Comparison of ENCODE assay signal across 8 mouse cellular contexts in genomic region chr5:66679222-66679621, GRCm38 (mm10). TPM values are rescaled to one million over a fixed set of nuclear protein-coding genes. Genes with fewer than 3 reads are reported as not detected.
DNase-seq lines count a peak whose midpoint lies in the region; ATAC-seq and TF ChIP-seq lines count a peak whose summit lies in the region.

No protein-coding gene starts in this region.

- WGBS in cerebellum, adult 2 months = 39% methylated on average over 10 of the region's 10 CpGs
- 69% methylated on average over 10 of the region's 10 CpGs for WGBS in liver, embryonic 11.5 days

- H3K9ac ChIP-seq in liver, embryonic 11.5 days (ENCODE audit: low read depth, low read length) = no peak overlapping the region

- H3K4me2 ChIP-seq in liver, embryonic 11.5 days = no peak overlapping the region

- H3K36me3 ChIP-seq in liver, embryonic 11.5 days (ENCODE audit: control insufficient read depth, insufficient read depth, low read length) = no peaks in the 10 kb centered on the region

- no peak for TF ChIP-seq CTCF in cerebellum, adult 2 months (IDR thresholded peaks at IDR 0.05; ENCODE audit: borderline replicate concordance, insufficient read depth, low read depth, low read length)

- peaks cover 6% of the 10 kb centered on the region; the same call in 1 of the 2 replicates for H3K4me1 ChIP-seq in cerebellum, adult 2 months (ENCODE audit: control insufficient read depth, insufficient read depth, low read length)
- H3K4me1 ChIP-seq in liver, embryonic 11.5 days (replicated peaks; ENCODE audit: control insufficient read depth, insufficient read depth, low read length) = 0 out of 2 replicates have a peak, but pooled peaks cover 4% of the 10 kb centered on the region

- intact Hi-C loops in left cerebral cortex, postnatal 36 days (cut with DNase I) = loop anchor here (5.0 to 10.0 kb wide), 4 partner anchors 62 to 424 kb away; partner anchors contain the start of genes Apbb2 and Nsun7

- H3K27ac ChIP-seq in cerebellum, adult 2 months (ENCODE audit: insufficient read depth, low read length) = no peak overlapping the region
- no peak overlapping the region for H3K27ac ChIP-seq in liver, embryonic 11.5 days (ENCODE audit: low read depth, low read length)

- no peak overlapping the region for H3K4me3 ChIP-seq in cerebellum, adult 2 months (replicated peaks; ENCODE audit: insufficient read depth, low read depth, low read length)
- no peak overlapping the region for H3K4me3 ChIP-seq in liver, embryonic 11.5 days (ENCODE audit: low read depth, low read length)

- DNase-seq in cerebellum, adult 2 months = peak; percentile 21
- DNase-seq in cerebellum, adult 11 months = no peak
- DNase-seq in Muller cell, postnatal 12 days (ENCODE audit: inconsistent ontology term) = peak; percentile 52
- peak; percentile 68 to 74 for DNase-seq in left cerebral cortex, postnatal 36 days (ENCODE audit: low spot score in 2 of 2)
- DNase-seq in natural killer cell, adult 2 months (ENCODE audit: low spot score in 2 of 2) = no peak
- DNase-seq in liver, embryonic 11.5 days (ENCODE audit: low spot score) = no peak
- DNase-seq in embryo, embryonic 10.5 days (ENCODE audit: low spot score) = no peak

- H3K9me3 ChIP-seq in liver, embryonic 11.5 days (ENCODE audit: control insufficient read depth, low read length) = no peaks in the 10 kb centered on the region

- ATAC-seq in frontal cortex, adult (ENCODE audit: low TSS enrichment) = peak; percentile 29
- no peak for ATAC-seq in liver, embryonic 11.5 days (replicated peaks; ENCODE audit: low FRiP score)

- H3K27me3 ChIP-seq in cerebellum, adult 2 months (ENCODE audit: control insufficient read depth, insufficient read depth, low read length) = no peaks in the 10 kb centered on the region
- H3K27me3 ChIP-seq in liver, embryonic 11.5 days (replicated peaks; ENCODE audit: control insufficient read depth, insufficient read depth, low read length) = peaks cover 39% of the 10 kb centered on the region

- TF ChIP-seq POLR2A in cerebellum, adult 2 months (IDR thresholded peaks at IDR 0.05; ENCODE audit: borderline replicate concordance, insufficient read depth, low read length) = no peak

RNA-seq across cellular contexts. Expression of gene Uchl1, which starts 3.3 kb away (rescaled TPM):
- polyA plus RNA-seq in cerebellum, adult 2 months (2012; rRNA removed) = 709 and 904 TPM in 2 replicates
- total RNA-seq in left cerebral cortex, postnatal 36 days (2021) = 100 to 1,000 TPM; 889 to 972 TPM
- 11.3 and 14.0 TPM in 2 replicates for polyA plus RNA-seq in liver, embryonic 11.5 days (2014; fragmentation: Nextera tagmentation; extraction: Ambion mirVana)

Comparison
In these comparisons a context has a peak if more than half of its experiments do, and no peak if none do; other contexts are left out.
1. DNase-seq: peak in cerebellum, adult 2 months (2 of 2), Muller cell, postnatal 12 days (single experiment) and left cerebral cortex, postnatal 36 days (2 of 2); none in cerebellum, adult 11 months (single experiment), natural killer cell, adult 2 months (0 of 2), liver, embryonic 11.5 days (single experiment) and embryo, embryonic 10.5 days (single experiment).
2. RNA of gene Uchl1, which starts 3.3 kb away (polyA plus RNA-seq): 709 to 904 TPM in cerebellum, adult 2 months; 11.3 to 14.0 TPM in liver, embryonic 11.5 days; every median in the first group is over 10 times any median in the second.